Mouse (Mus musculus) spleen, adult 2 months (tissue): ENCODE results near the gene Ccdc84.

Source experiments
- CTCF ChIP-seq: fragments of 200-500 bp; IDR thresholded peaks from 2 replicates; pipeline ENCODE4 v1.5.1; 2011; ENCODE audit warnings: mild to moderate bottlenecking, inconsistent platforms; ENCODE audit not compliant: insufficient read depth, insufficient read length, insufficient replicate concordance; ENCODE audit errors: extremely low read depth
- POLR2A ChIP-seq: fragments of 200-500 bp; IDR thresholded peaks from 2 replicates; pipeline ENCODE4 v1.6.1; 2011; ENCODE audit warnings: low read depth, low read length, inconsistent platforms

DNA sequence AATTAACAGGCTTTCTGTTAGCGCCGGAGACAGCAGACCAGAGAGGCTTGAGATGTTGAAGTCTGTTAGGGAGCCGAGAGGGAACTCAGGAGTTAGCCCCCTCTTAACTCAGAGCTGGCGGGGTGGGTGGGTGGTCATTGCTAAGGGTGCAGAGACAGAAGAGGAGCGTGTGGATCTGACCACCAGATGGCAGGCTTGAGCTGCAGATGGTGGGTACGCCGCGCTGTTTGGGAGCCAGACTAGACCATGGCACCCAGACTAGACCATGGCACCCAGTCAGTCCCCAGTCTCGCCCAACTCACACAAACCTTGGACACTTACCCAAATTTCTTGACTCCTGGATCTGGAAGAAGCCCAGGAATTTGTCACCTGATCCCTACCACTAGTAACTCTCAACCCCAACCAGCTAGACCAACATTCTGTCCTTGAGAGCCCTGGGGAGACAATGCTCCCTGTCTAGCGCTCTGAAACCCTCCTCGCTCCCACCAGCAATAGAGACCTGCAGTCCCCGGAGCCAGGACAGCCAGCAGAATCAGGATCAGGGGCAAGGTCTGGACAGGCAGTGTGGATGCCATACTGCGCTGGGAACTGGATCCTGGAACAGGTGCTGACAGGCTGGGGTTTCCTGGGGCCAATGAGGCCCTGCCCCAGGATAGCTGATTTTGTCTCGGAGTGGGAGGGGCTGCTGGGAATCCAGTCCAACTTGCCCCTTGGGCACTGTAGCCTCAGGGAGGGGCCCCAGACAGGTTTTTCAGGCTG, 35.9 kb upstream of the Ccdc84 start:
- TF ChIP-seq POLR2A: no peak
- TF ChIP-seq CTCF: peak; percentile 98
